Mouse (Mus musculus) megakaryocyte, embryonic 14.5 days (primary cell): ENCODE measurements around the gene Gm6040.

Experiments used
- FLI1 ChIP-seq: IDR thresholded peaks from 2 replicates; pipeline ENCODE4 v1.6.1; 2012; ENCODE audit warnings: low read length, inconsistent platforms, mixed read lengths
- GATA1 ChIP-seq: IDR thresholded peaks from 3 replicates; pipeline ENCODE4 v1.6.1; 2012; ENCODE audit warnings: mixed read lengths, low read length, inconsistent platforms, borderline replicate concordance

DNA sequence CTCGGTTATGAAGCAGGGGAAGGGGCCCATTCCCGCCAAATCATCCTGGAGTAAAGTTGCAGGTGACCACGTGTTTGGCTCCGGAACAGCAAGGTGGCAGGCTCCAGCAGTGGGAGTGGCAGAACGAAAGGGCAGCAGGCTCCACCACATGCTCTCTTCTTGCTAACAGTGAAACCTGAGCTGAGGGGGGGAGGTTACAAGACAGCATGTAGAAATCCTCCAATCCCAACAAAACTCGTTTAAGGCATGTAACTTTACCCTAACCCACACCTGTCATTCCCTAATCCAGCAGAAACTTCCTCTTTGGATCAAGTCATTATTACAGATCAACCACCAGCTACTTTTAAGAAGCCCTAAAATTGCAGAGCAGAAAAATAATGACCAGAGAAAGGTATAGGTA is 47.3 kb downstream of the Gm6040 start:
- TF ChIP-seq GATA1 (no peak), FLI1 (no peak)
